Mouse (Mus musculus): ENCODE results near the gene Dspp. TPM values are rescaled to one million over a fixed set of nuclear protein-coding genes. Genes with fewer than 3 reads are reported as not detected.

Dspp gene
- total and polyA plus RNA-seq, 2 experiments from 2014 or later, result not detected

DNA sequence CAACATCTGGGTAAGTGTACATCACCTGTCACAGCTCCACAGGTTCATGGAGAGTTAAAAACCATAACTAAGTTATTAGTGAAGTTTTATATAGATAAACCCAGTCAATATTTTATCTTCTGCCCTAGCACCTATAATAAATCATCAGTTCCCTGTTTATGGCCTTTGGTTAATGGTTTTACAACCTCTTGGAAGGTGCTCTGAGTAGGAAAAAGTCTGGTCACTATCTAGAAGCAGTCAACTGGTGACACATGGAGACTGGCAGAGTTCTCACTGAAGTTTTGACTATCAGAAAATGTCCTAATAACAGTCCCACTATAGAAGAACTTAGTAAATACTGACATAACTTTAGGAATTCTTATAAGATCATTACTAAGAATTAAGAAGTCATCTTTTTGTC lies 54.2 kb downstream of the Dspp start:
- TF ChIP-seq CTCF (IDR thresholded peaks at IDR 0.05; ENCODE audit: low read depth), result no peak
- DNase-seq (ENCODE audit: low spot score) (no peak), ATAC-seq (no peak)
- Histone ChIP-seq H3K4me2 (ENCODE audit: low read depth, low read length) (no peak overlapping the region), H3K36me3 (ENCODE audit: insufficient read depth, low read length) (no peaks in the 10 kb centered on the region), H3K27ac (no peak overlapping the region), H3K4me1 (ENCODE audit: insufficient read depth, low read length) (no peaks in the 10 kb centered on the region), H3K27me3 (ENCODE audit: insufficient read depth, low read length) (no peaks in the 10 kb centered on the region), H3K9me3 (ENCODE audit: low read length) (no peaks in the 10 kb centered on the region), H3K4me3 (ENCODE audit: low read length) (no peak overlapping the region), H3K9ac (replicated peaks; ENCODE audit: low read length) (no peak overlapping the region)

DNA sequence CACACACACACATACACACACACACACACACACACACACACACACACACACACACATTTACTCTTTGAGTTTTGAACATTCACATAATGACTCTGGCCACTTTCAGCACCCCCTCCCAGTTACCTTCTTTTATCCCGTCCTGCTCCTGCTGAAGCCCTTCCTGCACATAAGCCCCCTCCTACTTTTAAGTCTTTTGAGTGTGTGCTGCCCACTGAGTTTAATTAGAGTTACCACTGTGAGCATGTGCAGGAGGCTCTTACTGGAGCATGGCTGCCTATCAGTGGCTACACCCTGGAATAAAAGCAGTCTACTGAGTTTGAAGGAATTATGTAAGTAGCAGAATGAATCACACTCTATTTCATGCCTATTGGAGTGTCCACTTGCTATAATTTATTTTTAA lies 58.0 kb downstream of the Dspp start:
- TF ChIP-seq CTCF (IDR thresholded peaks at IDR 0.05; ENCODE audit: low read depth), result no peak
- Histone ChIP-seq H3K4me1 (ENCODE audit: insufficient read depth, low read length) (no peaks in the 10 kb centered on the region), H3K36me3 (ENCODE audit: insufficient read depth, low read length) (no peaks in the 10 kb centered on the region), H3K4me3 (ENCODE audit: low read length) (no peak overlapping the region), H3K9ac (replicated peaks; ENCODE audit: low read length) (no peak overlapping the region), H3K27me3 (ENCODE audit: insufficient read depth, low read length) (no peaks in the 10 kb centered on the region), H3K9me3 (ENCODE audit: low read length) (no peaks in the 10 kb centered on the region), H3K27ac (no peak overlapping the region), H3K4me2 (ENCODE audit: low read depth, low read length) (no peak overlapping the region)
- ATAC-seq, result no peak
- WGBS, result 28% methylated on average over 1 of the region's 1 CpGs
- DNase-seq (ENCODE audit: low spot score), result no peak

Other genes starting within 250 kb of the Dspp start
- gene Hsd17b13, start 193.3 kb upstream of the Dspp start, total RNA-seq (2014; rRNA removed), result not detected in 2 replicates
- gene Hsd17b13, start 193.3 kb upstream of the Dspp start, polyA plus RNA-seq (2015; fragmentation: Nextera tagmentation; extraction: Ambion mirVana), result not detected in 2 replicates
- gene Hsd17b11, start 148.8 kb upstream of the Dspp start, total RNA-seq (2014; rRNA removed), result 15.2 and 20.5 TPM in 2 replicates
- gene Hsd17b11, start 148.8 kb upstream of the Dspp start, polyA plus RNA-seq (2015; fragmentation: Nextera tagmentation; extraction: Ambion mirVana), result 4.5 and 5.4 TPM in 2 replicates
- gene Nudt9, start 124.4 kb upstream of the Dspp start, total RNA-seq (2014; rRNA removed), result 54.9 and 59.1 TPM in 2 replicates
- 72.6 and 80.2 TPM in 2 replicates for gene Nudt9, start 124.4 kb upstream of the Dspp start, polyA plus RNA-seq (2015; fragmentation: Nextera tagmentation; extraction: Ambion mirVana)
- 0.58 TPM in 1 of 2 replicates, not detected in the other for gene Gm17660, start 93.1 kb upstream of the Dspp start, total RNA-seq (2014; rRNA removed)
- 0.61 TPM in 1 of 2 replicates, not detected in the other for gene Gm17660, start 93.1 kb upstream of the Dspp start, polyA plus RNA-seq (2015; fragmentation: Nextera tagmentation; extraction: Ambion mirVana)
- 660 and 723 TPM in 2 replicates for gene Sparcl1, start 57.0 kb upstream of the Dspp start, total RNA-seq (2014; rRNA removed)
- gene Sparcl1, start 57.0 kb upstream of the Dspp start, polyA plus RNA-seq (2015; fragmentation: Nextera tagmentation; extraction: Ambion mirVana), result 782 and 913 TPM in 2 replicates
- gene Dmp1, start 31.9 kb downstream of the Dspp start, total RNA-seq (2014; rRNA removed), result 0.26 TPM in 1 of 2 replicates, not detected in the other
- 0.21 and 0.24 TPM in 2 replicates for gene Dmp1, start 31.9 kb downstream of the Dspp start, polyA plus RNA-seq (2015; fragmentation: Nextera tagmentation; extraction: Ambion mirVana)
- 0.37 TPM in 1 of 2 replicates, not detected in the other for gene Ibsp, start 128.5 kb downstream of the Dspp start, total RNA-seq (2014; rRNA removed)
- gene Ibsp, start 128.5 kb downstream of the Dspp start, polyA plus RNA-seq (2015; fragmentation: Nextera tagmentation; extraction: Ambion mirVana), result 0.20 TPM in 1 of 2 replicates, not detected in the other
- gene Mepe, start 154.6 kb downstream of the Dspp start, total RNA-seq (2014; rRNA removed), result not detected in 2 replicates
- gene Mepe, start 154.6 kb downstream of the Dspp start, polyA plus RNA-seq (2015; fragmentation: Nextera tagmentation; extraction: Ambion mirVana), result not detected in 2 replicates

Measured in hindbrain, postnatal 0 days (tissue).